Mouse (Mus musculus) neutrophil, adult 5-6 weeks (primary cell): ENCODE data around the gene Nol8. TPM values are rescaled to one million over a fixed set of nuclear protein-coding genes. Genes with fewer than 3 reads are reported as not detected.

Source experiments
- ATAC-seq: fragments of 151-379, 151-347 bp; 2 replicates; pipeline ENCODE4 v1.8.0; 2017; ENCODE audit warnings: mild to moderate bottlenecking, moderate TSS enrichment; ENCODE audit not compliant: insufficient number of reproducible peaks, poor library complexity, low FRiP score, severe bottlenecking; ENCODE audit errors: extremely low read depth
- total RNA-seq: library from RNA; stranded (forward); fragments of 200-1000 nt; gene quantifications from 2 replicates; pipeline ENCODE4 v1.2.3, GENCODE M21; 2017

The Nol8 gene
- 40.1 and 49.1 TPM in 2 replicates for total RNA-seq

DNA sequence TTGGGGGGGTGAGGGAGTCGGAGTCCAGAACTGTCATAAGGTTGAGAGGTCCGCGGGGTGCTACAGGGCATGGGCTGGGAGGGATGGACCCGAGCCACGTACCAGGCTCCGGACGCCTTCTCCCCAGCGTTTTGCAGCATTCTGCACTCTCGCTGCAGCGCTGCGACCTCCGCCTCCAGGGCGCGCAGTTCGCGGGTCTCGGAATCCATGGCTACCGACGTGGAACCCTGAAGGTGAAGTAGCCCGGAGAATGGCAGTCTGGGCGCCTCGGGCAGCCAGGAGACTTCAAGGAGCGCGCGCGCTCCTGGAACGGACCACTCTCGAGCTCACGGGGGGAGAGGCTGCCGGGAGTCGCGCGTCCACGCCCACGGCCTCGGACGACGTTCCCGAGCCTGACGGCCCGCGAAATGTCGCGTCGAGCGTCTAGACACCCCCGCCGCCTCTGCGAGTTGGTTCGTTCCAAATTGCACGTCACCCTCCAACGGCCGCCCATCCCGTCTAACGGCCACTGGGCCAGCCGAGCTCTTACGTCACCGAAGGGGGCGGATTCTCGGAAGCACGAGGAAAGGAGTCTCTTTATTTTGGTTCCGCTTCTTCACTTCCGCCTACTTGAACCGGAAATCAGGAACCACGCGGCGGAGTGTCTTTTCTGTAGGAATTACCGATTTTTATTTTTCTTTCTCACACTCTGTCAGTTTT is at the start of gene Nol8, which contains the start of gene Cenpp:
Gene Nol8 (plus strand): TSS at position 598 of the 699 bp plus-strand sequence.
Gene Cenpp (minus strand): TSS at position 305 of the 699 bp plus-strand sequence.
- ATAC-seq = peak; percentile 96

GRCm38 (mm10) chr13:49603603-49604002 is 49.3 kb upstream of the Nol8 start:
- no peak for ATAC-seq

- ATAC-seq = no peak
Measured at GRCm38 (mm10) chr13:49607714-49608113, 45.2 kb upstream of the Nol8 start, which contains the start of gene Ogn. Ogn (plus strand) TSS chr13:49608046.

- ATAC-seq = no peak
Measured at GRCm38 (mm10) chr13:49608589-49609322, 44.1 kb upstream of the Nol8 start.

GRCm38 (mm10) chr13:49617021-49617420 is 35.9 kb upstream of the Nol8 start:
- no peak for ATAC-seq

DNA sequence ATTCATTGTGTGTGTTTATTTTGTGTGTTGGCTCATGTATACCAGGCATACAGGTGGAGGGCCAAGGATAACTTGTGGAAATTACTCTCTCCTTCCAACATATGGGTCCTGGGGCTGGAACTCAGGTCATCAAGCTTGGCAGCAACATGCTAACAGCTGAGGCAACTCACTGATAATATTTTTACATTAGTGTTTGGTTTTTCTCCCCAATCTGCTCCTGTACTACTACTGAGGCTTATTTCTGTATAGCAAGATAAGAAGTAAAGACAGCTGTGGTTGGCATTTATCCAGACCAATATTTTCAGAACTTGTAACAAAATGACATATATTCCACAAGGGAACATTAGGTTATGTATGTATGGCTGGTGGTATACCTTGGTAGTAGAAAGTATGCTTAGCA is 34.5 kb upstream of the Nol8 start:
- no peak for ATAC-seq

- no peak for ATAC-seq
Measured at GRCm38 (mm10) chr13:49623216-49623615, 29.7 kb upstream of the Nol8 start.

DNA sequence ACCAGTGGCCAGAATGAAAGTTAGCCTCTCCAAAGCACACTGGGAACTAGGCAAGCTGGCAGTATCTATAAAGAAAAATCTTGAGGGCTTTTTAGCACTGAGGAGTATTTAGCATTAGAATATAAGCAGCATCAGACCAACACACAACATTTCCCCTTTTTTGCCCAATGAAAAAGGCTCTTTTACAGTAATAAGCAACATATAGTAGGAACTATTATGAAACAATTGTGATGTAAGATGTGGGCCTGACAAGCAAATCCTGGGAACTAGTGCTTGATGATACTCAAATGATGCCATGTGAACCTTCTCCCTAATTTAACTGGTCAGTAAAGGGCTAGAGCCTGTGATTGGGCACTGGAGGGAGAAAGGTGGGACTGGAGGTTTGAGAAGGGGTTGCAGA is 24.7 kb upstream of the Nol8 start:
- ATAC-seq = no peak

DNA sequence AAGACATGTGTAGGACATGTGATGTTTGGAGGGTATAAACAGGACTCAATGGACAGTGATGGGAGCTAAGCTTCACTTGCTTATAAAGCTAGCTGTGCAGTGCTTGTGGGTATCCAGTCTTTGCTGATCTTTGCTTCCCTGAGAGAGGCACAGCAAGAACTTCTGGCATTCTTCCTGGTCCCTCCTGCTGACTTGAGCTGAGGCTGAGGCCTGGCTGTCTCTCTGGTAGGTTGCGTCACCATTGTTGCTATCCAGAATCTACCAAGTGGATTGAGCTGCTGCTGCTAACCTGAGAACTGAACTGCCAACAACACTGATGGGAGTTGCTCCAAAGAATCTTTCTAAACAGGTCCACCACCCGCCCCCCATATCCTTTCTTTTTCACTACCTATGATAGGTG is 23.8 kb upstream of the Nol8 start:
- ATAC-seq = no peak

GRCm38 (mm10) chr13:49639965-49640364 is 12.9 kb upstream of the Nol8 start:
- no peak for ATAC-seq

GRCm38 (mm10) chr13:49642650-49643049 is 10.2 kb upstream of the Nol8 start:
- ATAC-seq = no peak

DNA sequence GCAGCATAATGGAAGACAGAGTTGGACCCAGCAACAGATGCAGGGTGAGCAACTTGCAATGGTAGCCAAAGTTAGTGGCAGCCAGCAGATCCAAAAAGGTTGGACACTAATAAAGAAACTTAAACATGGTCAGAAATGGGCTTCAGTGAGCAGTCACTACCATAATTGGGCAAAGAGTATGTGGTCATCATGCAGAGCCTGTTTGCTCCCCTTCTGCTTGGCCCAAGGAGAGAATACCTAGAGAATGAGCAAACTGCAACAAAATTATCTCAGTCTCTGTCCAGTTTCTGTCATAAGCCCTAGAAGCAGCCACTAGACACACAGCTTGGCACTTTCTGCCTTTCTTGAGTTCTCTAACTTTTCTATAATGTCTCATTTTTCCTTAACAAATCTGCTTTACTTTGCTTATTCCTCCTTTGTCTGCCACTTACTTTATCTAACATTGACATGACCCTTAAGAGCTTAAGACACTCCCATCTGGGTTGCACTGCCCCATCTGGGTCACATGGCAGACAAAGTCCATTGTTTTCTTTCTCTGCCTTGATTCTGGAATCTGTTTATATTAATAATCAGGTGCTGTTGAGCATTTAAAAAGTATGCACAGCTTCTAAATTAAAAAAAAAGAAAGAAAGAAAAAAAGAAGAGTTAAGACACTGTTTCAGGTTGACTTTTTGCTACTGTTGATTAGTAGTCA is 9.1 kb upstream of the Nol8 start:
- ATAC-seq = no peak

GRCm38 (mm10) chr13:49644731-49645529 is 7.9 kb upstream of the Nol8 start:
- ATAC-seq = no peak

DNA sequence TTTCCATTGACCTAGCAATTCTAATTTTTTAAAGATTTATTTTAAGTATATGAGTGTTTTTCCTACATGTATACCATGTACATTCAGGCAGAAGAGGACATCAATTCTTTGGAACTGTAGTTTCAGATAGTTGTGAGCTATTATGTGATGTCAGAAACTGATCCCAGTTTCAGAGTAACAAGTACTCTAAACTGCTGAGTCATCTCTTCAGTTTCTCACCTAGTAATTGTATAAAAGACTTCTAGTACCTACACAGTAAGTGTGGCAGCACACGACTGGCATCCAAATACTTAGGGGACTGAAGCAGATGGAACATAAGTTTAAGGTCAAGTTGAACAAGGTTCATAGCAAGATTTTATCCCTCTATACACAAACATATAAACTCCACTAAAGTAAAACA is 6.9 kb upstream of the Nol8 start:
- no peak for ATAC-seq

GRCm38 (mm10) chr13:49651136-49651535 is 1.7 kb upstream of the Nol8 start:
- no peak for ATAC-seq

GRCm38 (mm10) chr13:49651781-49652351 is 1.0 kb upstream of the Nol8 start:
- no peak for ATAC-seq

DNA sequence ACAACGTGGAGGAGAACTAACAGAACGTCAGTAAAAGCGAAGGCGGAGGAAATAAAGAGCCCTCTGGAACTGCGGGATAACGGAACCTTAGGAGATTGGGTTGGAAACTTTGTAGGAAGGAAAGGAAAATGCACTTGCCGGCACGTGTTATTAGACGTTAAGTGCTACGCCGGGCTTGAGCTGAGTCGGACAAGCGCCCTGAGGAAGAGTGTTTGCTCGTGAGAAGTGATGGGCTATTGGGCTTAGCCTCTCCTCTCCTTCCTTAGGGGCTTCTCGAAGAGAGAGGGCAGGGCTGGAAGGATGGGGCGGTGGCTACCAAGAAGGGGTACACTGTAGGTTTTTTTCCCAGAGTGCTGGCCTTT is 283 bp downstream of the Nol8 start:
- no peak for ATAC-seq

GRCm38 (mm10) chr13:49677793-49678192 is 24.9 kb downstream of the Nol8 start:
- ATAC-seq = no peak
